Mouse (Mus musculus) heart, adult 2 months (tissue): ENCODE measurements at regions not wholly inside any gene's neighbourhood (a gene's known extent, or its start where the extent isn't known, plus 50 kb on each side); places are given as distances from the start of the nearest gene placed in this dataset.

Experiments
- CTCF ChIP-seq: fragments of 200-600 bp; IDR thresholded peaks from 2 replicates; pipeline ENCODE4 v1.8.1; 2022; ENCODE audit warnings: antibody characterized with exemption, mild to moderate bottlenecking, moderate library complexity
- EP300 ChIP-seq: fragments of 200-500 bp; IDR thresholded peaks from 2 replicates; pipeline ENCODE4 v1.6.1; 2011; ENCODE audit warnings: low read depth, low read length, control low read depth; ENCODE audit not compliant: insufficient read depth

GRCm38 (mm10) chrX:12425566-12425965, 162.0 kb upstream of the Atp6ap2 start:
- TF ChIP-seq EP300, result no peak
- no peak for TF ChIP-seq CTCF
